Mouse (Mus musculus): Measurements from ENCODE around the gene Sox15. TPM values are rescaled to one million over a fixed set of nuclear protein-coding genes. Genes with fewer than 3 reads are reported as not detected.
A peak's percentile ranks its signal among the peaks of the same experiment; 100 is the strongest.

Gene Sox15
- polyA plus RNA-seq, 1 experiment from 2014 or later, result not detected

MicroRNAs within 50 kb of the gene (microRNA counts, 519-probe panel; counts per million panel counts)
- microRNA mmu-miR-1934, result not detected
- microRNA mmu-miR-467f, result 2,381 counts per million, percentile 45 among the panel's probes with 10 or more counts

Small RNA genes lying within 50 kb of the gene (microRNA-seq; reads per million reads assigned to microRNA genes)
- gene Mir1934 (5.3 reads per million, percentile 19 among the genes with 10 or more reads in this experiment), gene Mir467f (not detected)

Other genes with a start within 250 kb of the Sox15 start
- 18.6 and 19.5 TPM in 2 replicates for gene Kdm6b, start 241.6 kb upstream of the Sox15 start, polyA plus RNA-seq (2015; fragmentation: Nextera tagmentation; extraction: Ambion mirVana)
- gene Dnah2, start 106.2 kb upstream of the Sox15 start, polyA plus RNA-seq (2015; fragmentation: Nextera tagmentation; extraction: Ambion mirVana), result 0.21 and 0.42 TPM in 2 replicates
- 53.8 and 59.7 TPM in 2 replicates for gene Efnb3, start 95.1 kb upstream of the Sox15 start, polyA plus RNA-seq (2015; fragmentation: Nextera tagmentation; extraction: Ambion mirVana)
- 13.3 and 17.0 TPM in 2 replicates for gene Wrap53, start 75.1 kb upstream of the Sox15 start, polyA plus RNA-seq (2015; fragmentation: Nextera tagmentation; extraction: Ambion mirVana)
- 59.4 and 88.1 TPM in 2 replicates for gene Trp53, start 75.0 kb upstream of the Sox15 start, polyA plus RNA-seq (2015; fragmentation: Nextera tagmentation; extraction: Ambion mirVana)
- 24.2 and 24.5 TPM in 2 replicates for gene Atp1b2, start 49.4 kb upstream of the Sox15 start, polyA plus RNA-seq (2015; fragmentation: Nextera tagmentation; extraction: Ambion mirVana)
- 0.29 TPM in 1 of 2 replicates, not detected in the other for gene Shbg, start 37.4 kb upstream of the Sox15 start, polyA plus RNA-seq (2015; fragmentation: Nextera tagmentation; extraction: Ambion mirVana)
- gene Sat2, start 33.3 kb upstream of the Sox15 start, polyA plus RNA-seq (2015; fragmentation: Nextera tagmentation; extraction: Ambion mirVana), result 14.3 and 16.7 TPM in 2 replicates
- gene Fxr2, start 22.3 kb upstream of the Sox15 start, polyA plus RNA-seq (2015; fragmentation: Nextera tagmentation; extraction: Ambion mirVana), result 22.9 and 28.5 TPM in 2 replicates
- 38.8 and 48.1 TPM in 2 replicates for gene Mpdu1, start 7.3 kb downstream of the Sox15 start, polyA plus RNA-seq (2015; fragmentation: Nextera tagmentation; extraction: Ambion mirVana)
- gene Cd68, start 10.8 kb downstream of the Sox15 start, polyA plus RNA-seq (2015; fragmentation: Nextera tagmentation; extraction: Ambion mirVana), result 8.7 and 18.6 TPM in 2 replicates
- gene Eif4a1, start 17.1 kb downstream of the Sox15 start, polyA plus RNA-seq (2015; fragmentation: Nextera tagmentation; extraction: Ambion mirVana), result 310 and 340 TPM in 2 replicates
- gene Senp3, start 26.8 kb downstream of the Sox15 start, polyA plus RNA-seq (2015; fragmentation: Nextera tagmentation; extraction: Ambion mirVana), result 47.1 and 54.8 TPM in 2 replicates
- gene Tnfsf13, start 30.5 kb downstream of the Sox15 start, polyA plus RNA-seq (2015; fragmentation: Nextera tagmentation; extraction: Ambion mirVana), result 0.54 and 0.99 TPM in 2 replicates
- 7.3 and 8.9 TPM in 2 replicates for gene Tnfsf12, start 40.5 kb downstream of the Sox15 start, polyA plus RNA-seq (2015; fragmentation: Nextera tagmentation; extraction: Ambion mirVana)
- 2.9 and 4.2 TPM in 2 replicates for gene Tnfsfm13, start 40.8 kb downstream of the Sox15 start, polyA plus RNA-seq (2015; fragmentation: Nextera tagmentation; extraction: Ambion mirVana)
- 10.9 and 18.3 TPM in 2 replicates for gene Polr2a, start 103.3 kb downstream of the Sox15 start, polyA plus RNA-seq (2015; fragmentation: Nextera tagmentation; extraction: Ambion mirVana)
- 0.16 and 0.48 TPM in 2 replicates for gene Slc35g3, start 106.7 kb downstream of the Sox15 start, polyA plus RNA-seq (2015; fragmentation: Nextera tagmentation; extraction: Ambion mirVana)
- 3.1 and 3.8 TPM in 2 replicates for gene Zbtb4, start 110.6 kb downstream of the Sox15 start, polyA plus RNA-seq (2015; fragmentation: Nextera tagmentation; extraction: Ambion mirVana)
- gene Chrnb1, start 140.6 kb downstream of the Sox15 start, polyA plus RNA-seq (2015; fragmentation: Nextera tagmentation; extraction: Ambion mirVana), result 5.4 and 7.5 TPM in 2 replicates
- gene Fgf11, start 146.5 kb downstream of the Sox15 start, polyA plus RNA-seq (2015; fragmentation: Nextera tagmentation; extraction: Ambion mirVana), result 1.8 and 2.9 TPM in 2 replicates
- gene Tmem102, start 150.3 kb downstream of the Sox15 start, polyA plus RNA-seq (2015; fragmentation: Nextera tagmentation; extraction: Ambion mirVana), result 1.1 and 2.6 TPM in 2 replicates
- gene Gm39566, start 160.0 kb downstream of the Sox15 start, polyA plus RNA-seq (2015; fragmentation: Nextera tagmentation; extraction: Ambion mirVana), result not detected in 2 replicates
- gene Spem2, start 163.2 kb downstream of the Sox15 start, polyA plus RNA-seq (2015; fragmentation: Nextera tagmentation; extraction: Ambion mirVana), result not detected in 2 replicates
- not detected in 2 replicates for gene Spem1, start 166.9 kb downstream of the Sox15 start, polyA plus RNA-seq (2015; fragmentation: Nextera tagmentation; extraction: Ambion mirVana)
- 1.6 and 2.2 TPM in 2 replicates for gene Nlgn2, start 182.5 kb downstream of the Sox15 start, polyA plus RNA-seq (2015; fragmentation: Nextera tagmentation; extraction: Ambion mirVana)
- gene Tmem256, start 183.2 kb downstream of the Sox15 start, polyA plus RNA-seq (2015; fragmentation: Nextera tagmentation; extraction: Ambion mirVana), result 291 and 359 TPM in 2 replicates
- gene Plscr3, start 191.1 kb downstream of the Sox15 start, polyA plus RNA-seq (2015; fragmentation: Nextera tagmentation; extraction: Ambion mirVana), result 68.5 and 81.4 TPM in 2 replicates
- gene Tnk1, start 203.4 kb downstream of the Sox15 start, polyA plus RNA-seq (2015; fragmentation: Nextera tagmentation; extraction: Ambion mirVana), result 0.31 and 0.80 TPM in 2 replicates
- gene Tmem95, start 222.7 kb downstream of the Sox15 start, polyA plus RNA-seq (2015; fragmentation: Nextera tagmentation; extraction: Ambion mirVana), result not detected in 2 replicates
- gene Kctd11, start 226.1 kb downstream of the Sox15 start, polyA plus RNA-seq (2015; fragmentation: Nextera tagmentation; extraction: Ambion mirVana), result 3.3 and 5.7 TPM in 2 replicates
- gene Acap1, start 240.2 kb downstream of the Sox15 start, polyA plus RNA-seq (2015; fragmentation: Nextera tagmentation; extraction: Ambion mirVana), result 4.5 and 14.8 TPM in 2 replicates
- gene 2810408A11Rik, start 245.7 kb downstream of the Sox15 start, polyA plus RNA-seq (2015; fragmentation: Nextera tagmentation; extraction: Ambion mirVana), result 3.7 and 5.8 TPM in 2 replicates
- gene Neurl4, start 245.8 kb downstream of the Sox15 start, polyA plus RNA-seq (2015; fragmentation: Nextera tagmentation; extraction: Ambion mirVana), result 5.2 and 7.0 TPM in 2 replicates